In the genomic region with DNA sequence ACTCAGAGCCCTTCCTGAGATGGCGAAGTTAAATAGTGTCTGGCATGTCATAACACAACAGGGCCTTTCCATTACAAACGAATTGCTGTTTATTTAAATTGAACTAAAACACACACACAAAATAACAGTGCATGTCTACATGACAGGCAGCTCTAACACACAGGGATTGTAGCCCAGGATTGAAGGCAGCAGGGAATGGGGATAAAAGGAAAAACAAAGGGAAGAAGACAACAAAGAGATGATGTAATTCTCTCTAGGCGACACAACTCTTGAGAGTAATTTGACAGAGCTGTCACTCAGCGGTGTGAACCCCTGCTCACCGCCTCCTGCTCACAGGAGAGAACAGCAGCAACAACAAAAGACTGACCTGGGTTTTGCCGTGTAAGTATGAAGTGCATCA, we compare ENCODE assay signal across 19 mouse cellular contexts. TPM values are rescaled to one million over a fixed set of nuclear protein-coding genes. Genes with fewer than 3 reads are reported as not detected.
DNase-seq lines count a peak whose midpoint lies in the region; ATAC-seq and TF ChIP-seq lines count a peak whose summit lies in the region.
"Not testable (repeated sequence)": the region's sequence is repeated elsewhere in the genome, so short reads cannot be mapped to it uniquely, and the experiment has no call there.
"Had no signal": no experiment of that assay in that cellular context is flagged by ENCODE, and none has a peak within 500 bp of the region (broad histone marks: within the 10 kb centered on the region; RNA-seq: fewer than 3 reads in every experiment).

No protein-coding gene starts in this region.

- H3K27ac ChIP-seq in forebrain, embryonic 16.5 days (ENCODE audit: low read length); forebrain, postnatal 0 days (ENCODE audit: low read depth, low read length): not testable (repeated sequence)

- H3K4me2 ChIP-seq in forebrain, embryonic 16.5 days (ENCODE audit: low read length); forebrain, postnatal 0 days (ENCODE audit: low read depth): not testable (repeated sequence)

- not testable (repeated sequence) for H3K4me3 ChIP-seq in forebrain, embryonic 16.5 days (replicated peaks; ENCODE audit: low read length); forebrain, postnatal 0 days (ENCODE audit: low read depth, low read length)

- not testable (repeated sequence) for H3K9ac ChIP-seq in forebrain, embryonic 16.5 days (replicated peaks; ENCODE audit: low read depth, low read length); forebrain, postnatal 0 days

- DNase-seq in forebrain, postnatal 0 days, result not testable (repeated sequence)

- ATAC-seq in forebrain, embryonic 16.5 days, result peak; percentile 54
- peak; percentile 84; the same call in 1 of the 2 replicates for ATAC-seq in forebrain, postnatal 0 days

- H3K4me1 ChIP-seq in forebrain, embryonic 16.5 days (replicated peaks; ENCODE audit: control insufficient read depth, insufficient read depth, low read length); forebrain, postnatal 0 days (ENCODE audit: insufficient read depth): not testable (repeated sequence)

- not testable (repeated sequence) for H3K9me3 ChIP-seq in forebrain, embryonic 16.5 days (ENCODE audit: control insufficient read depth, low read length); forebrain, postnatal 0 days (ENCODE audit: low read length)

- H3K36me3 ChIP-seq in forebrain, embryonic 16.5 days (ENCODE audit: control insufficient read depth, insufficient read depth); forebrain, postnatal 0 days (ENCODE audit: insufficient read depth): not testable (repeated sequence)

- no CpG with 5 or more reads among the region's 6 CpGs for WGBS in forebrain, embryonic 16.5 days
- WGBS in forebrain, postnatal 0 days, result no CpG with 5 or more reads among the region's 6 CpGs

- H3K27me3 ChIP-seq in forebrain, embryonic 16.5 days (replicated peaks; ENCODE audit: control insufficient read depth, insufficient read depth, low read length); forebrain, postnatal 0 days (ENCODE audit: insufficient read depth, low read length): not testable (repeated sequence)

- not testable (repeated sequence) for TF ChIP-seq CTCF in forebrain, postnatal 0 days (IDR thresholded peaks at IDR 0.05; ENCODE audit: low read depth)

RNA-seq across cellular contexts. Expression of gene Tmem254c, which starts 7.8 kb away (rescaled TPM):
- polyA plus RNA-seq in forebrain, embryonic 16.5 days (2015; fragmentation: Nextera tagmentation; extraction: Ambion mirVana), result 10.6 and 17.5 TPM in 2 replicates
- total RNA-seq in forebrain, postnatal 0 days (2014; rRNA removed), result 24.2 and 40.0 TPM in 2 replicates
- polyA plus RNA-seq in forebrain, postnatal 0 days (2015; fragmentation: Nextera tagmentation; extraction: Ambion mirVana), result 36.2 and 40.9 TPM in 2 replicates
- polyA plus RNA-seq: brain, embryonic 14.5 days had no signal

RNA-seq across cellular contexts. Expression of gene Gm9780, which starts 16.9 kb away (rescaled TPM):
- polyA plus RNA-seq in forebrain, embryonic 16.5 days (2015; fragmentation: Nextera tagmentation; extraction: Ambion mirVana), result 8.4 and 9.3 TPM in 2 replicates
- 25.4 and 30.7 TPM in 2 replicates for total RNA-seq in forebrain, postnatal 0 days (2014; rRNA removed)
- 13.3 and 16.3 TPM in 2 replicates for polyA plus RNA-seq in forebrain, postnatal 0 days (2015; fragmentation: Nextera tagmentation; extraction: Ambion mirVana)
- total RNA-seq: CH12.LX, G1E, MEL had no signal
- polyA plus RNA-seq: activated CD4-positive, CD25-positive, alpha-beta regulatory T cell, adult 4 months; CD4-positive, CD25-positive, alpha-beta regulatory T cell, adult 4 months; G1E; Patski had no signal

RNA-seq across cellular contexts. Expression of gene Cphx2, which starts 22.0 kb away (rescaled TPM):
- not detected in 2 replicates for polyA plus RNA-seq in forebrain, embryonic 16.5 days (2015; fragmentation: Nextera tagmentation; extraction: Ambion mirVana)
- not detected in 2 replicates for total RNA-seq in forebrain, postnatal 0 days (2014; rRNA removed)
- polyA plus RNA-seq in forebrain, postnatal 0 days (2015; fragmentation: Nextera tagmentation; extraction: Ambion mirVana), result not detected in 2 replicates
- total RNA-seq: adrenal gland, adult 18-20 months; adrenal gland, adult 2 months; adrenal gland, adult 8-10 months; adrenal gland, postnatal 10 days; adrenal gland, postnatal 14 days; adrenal gland, postnatal 25 days; adrenal gland, postnatal 36 days; adrenal gland, postnatal 4 days; CH12.LX; G1E; MEL had no signal
- polyA plus RNA-seq: activated CD4-positive, CD25-positive, alpha-beta regulatory T cell, adult 4 months; adrenal gland, adult 2 months; brain, embryonic 14.5 days; C2C12; CD4-positive, CD25-positive, alpha-beta regulatory T cell, adult 4 months; cerebellum, adult 2 months; G1E; Patski had no signal

RNA-seq across cellular contexts. Expression of gene Cphx3, which starts 22.7 kb away (rescaled TPM):
- not detected in 2 replicates for polyA plus RNA-seq in forebrain, embryonic 16.5 days (2015; fragmentation: Nextera tagmentation; extraction: Ambion mirVana)
- total RNA-seq in forebrain, postnatal 0 days (2014; rRNA removed), result not detected in 2 replicates
- not detected in 2 replicates for polyA plus RNA-seq in forebrain, postnatal 0 days (2015; fragmentation: Nextera tagmentation; extraction: Ambion mirVana)
- total RNA-seq: adrenal gland, adult 18-20 months; adrenal gland, adult 2 months; adrenal gland, adult 8-10 months; adrenal gland, postnatal 10 days; adrenal gland, postnatal 14 days; adrenal gland, postnatal 25 days; adrenal gland, postnatal 36 days; adrenal gland, postnatal 4 days; CH12.LX; G1E; MEL had no signal
- polyA plus RNA-seq: activated CD4-positive, CD25-positive, alpha-beta regulatory T cell, adult 4 months; adrenal gland, adult 2 months; brain, embryonic 14.5 days; C2C12; CD4-positive, CD25-positive, alpha-beta regulatory T cell, adult 4 months; cerebellum, adult 2 months; G1E; Patski had no signal

RNA-seq across cellular contexts. Expression of gene Duxbl2, which starts 58.8 kb away (rescaled TPM):
- polyA plus RNA-seq in forebrain, embryonic 16.5 days (2015; fragmentation: Nextera tagmentation; extraction: Ambion mirVana), result not detected in 2 replicates
- total RNA-seq in forebrain, postnatal 0 days (2014; rRNA removed), result 0.67 and 3.8 TPM in 2 replicates
- polyA plus RNA-seq in forebrain, postnatal 0 days (2015; fragmentation: Nextera tagmentation; extraction: Ambion mirVana), result 1.9 TPM in 1 of 2 replicates, not detected in the other
- total RNA-seq: adrenal gland, adult 18-20 months; adrenal gland, adult 2 months; adrenal gland, postnatal 14 days; adrenal gland, postnatal 25 days; adrenal gland, postnatal 36 days; CH12.LX; G1E; MEL had no signal
- polyA plus RNA-seq: activated CD4-positive, CD25-positive, alpha-beta regulatory T cell, adult 4 months; brain, embryonic 14.5 days; C2C12; CD4-positive, CD25-positive, alpha-beta regulatory T cell, adult 4 months; cerebellum, adult 2 months; G1E; Patski had no signal
